Mouse (Mus musculus) lung, postnatal 0 days (tissue): ENCODE data around the gene Scyl2. TPM values are rescaled to one million over a fixed set of nuclear protein-coding genes. Genes with fewer than 3 reads are reported as not detected.
"Not testable (repeated sequence)": the region's sequence is repeated elsewhere in the genome, so short reads cannot be mapped to it uniquely, and the experiment has no call there.

Source experiments
- ATAC-seq: fragments of 200-750 bp; cut with Nextera tagmentation; 2 replicates; pipeline ENCODE4 v1.8.0; 2017; ENCODE audit warnings: moderate library complexity
- DNase-seq: peaks from one replicate; pipeline ENCODE4 v3.0.0-alpha.2; 2016; ENCODE audit warnings: low spot score
- H3K27ac ChIP-seq: fragments of 300-500 bp; sonication (generic); 2 replicates; pipeline ENCODE4 v1.5.1; 2014; ENCODE audit warnings: antibody characterized with exemption, mild to moderate bottlenecking, low read length, mixed read lengths
- H3K27me3 ChIP-seq: fragments of 300-500 bp; sonication (generic); replicated peaks from 2 replicates; pipeline ENCODE4 v1.6.1; 2014; ENCODE audit warnings: low read length, mixed read lengths; ENCODE audit not compliant: insufficient read depth
- H3K36me3 ChIP-seq: fragments of 300-500 bp; sonication (generic); 2 replicates; pipeline ENCODE4 v1.6.1; 2014; ENCODE audit warnings: low read length, mixed read lengths; ENCODE audit not compliant: insufficient read depth
- H3K4me1 ChIP-seq: fragments of 300-500 bp; sonication (generic); 2 replicates; pipeline ENCODE4 v1.6.1; 2014; ENCODE audit warnings: antibody characterized with exemption, low read depth, low read length, mixed read lengths; ENCODE audit not compliant: insufficient read depth
- H3K4me2 ChIP-seq: fragments of 300-500 bp; sonication (generic); replicated peaks from 2 replicates; pipeline ENCODE4 v1.6.1; 2014; ENCODE audit warnings: low read depth, mild to moderate bottlenecking, low read length, moderate library complexity, mixed read lengths
- H3K4me3 ChIP-seq: fragments of 300-500 bp; sonication (generic); 2 replicates; pipeline ENCODE4 v1.5.1; 2014; ENCODE audit warnings: low read depth, low read length
- H3K9ac ChIP-seq: fragments of 300-500 bp; sonication (generic); replicated peaks from 2 replicates; pipeline ENCODE4 v1.6.1; 2014; ENCODE audit warnings: low read depth, mild to moderate bottlenecking
- H3K9me3 ChIP-seq: fragments of 300-500 bp; sonication (generic); 2 replicates; pipeline ENCODE4 v1.6.1; 2016; ENCODE audit warnings: low read length, mixed read lengths
- CTCF ChIP-seq: IDR thresholded peaks from 2 replicates; pipeline ENCODE4 v1.5.1; 2016; ENCODE audit warnings: antibody characterized with exemption, mild to moderate bottlenecking
- EP300 ChIP-seq: IDR thresholded peaks from 2 replicates; pipeline ENCODE4 v1.6.1; 2016; ENCODE audit warnings: antibody characterized with exemption, mild to moderate bottlenecking, control low read depth
- WGBS: fragments of 180-500 bp; shearing (Covaris S2); extraction: QIAGEN DNeasy Blood & Tissue Kit; methylation state at CpG from one replicate; pipeline ENCODE4 v1.1.7; 2014; 5-methylcytosine and 5-hydroxymethylcytosine counted together
- polyA plus RNA-seq: library from polyadenylated mRNA; unstranded; fragments of >200 nt; fragmentation: Nextera tagmentation; extraction: Ambion mirVana; gene quantifications from 2 replicates; pipeline ENCODE4 v1.2.1, GENCODE M21; 2015

Scyl2 gene
- polyA plus RNA-seq, 1 experiment from 2014 or later: 4.8 TPM

GRCm38 (mm10) chr10:89720796-89721195 lies 34.7 kb upstream of the Scyl2 start:
- TF ChIP-seq EP300: no peak
- TF ChIP-seq CTCF: no peak
- Histone ChIP-seq H3K27ac (no peak overlapping the region), H3K9ac (no peak overlapping the region), H3K9me3 (no peaks in the 10 kb centered on the region), H3K4me3 (no peak overlapping the region), H3K27me3 (no peaks in the 10 kb centered on the region), H3K36me3 (peaks cover 12% of the 10 kb centered on the region), H3K4me1 (no peaks in the 10 kb centered on the region), H3K4me2 (no peak overlapping the region)
- WGBS: 89% methylated on average over 3 of the region's 3 CpGs
- DNase-seq (no peak), ATAC-seq (no peak)

- Histone ChIP-seq H3K27me3 (no peaks in the 10 kb centered on the region), H3K9ac (no peak overlapping the region), H3K4me1 (no peaks in the 10 kb centered on the region), H3K9me3 (no peaks in the 10 kb centered on the region), H3K4me3 (no peak overlapping the region), H3K36me3 (peaks cover 8% of the 10 kb centered on the region), H3K27ac (no peak overlapping the region), H3K4me2 (no peak overlapping the region)
- ATAC-seq (no peak), DNase-seq (no peak)
- TF ChIP-seq EP300 (no peak), CTCF (no peak)
Observed at GRCm38 (mm10) chr10:89720252-89720651, 34.2 kb upstream of the Scyl2 start.

GRCm38 (mm10) chr10:89714910-89715309 lies 28.8 kb upstream of the Scyl2 start:
- Histone ChIP-seq H3K27ac (no peak overlapping the region), H3K9ac (no peak overlapping the region), H3K9me3 (no peaks in the 10 kb centered on the region), H3K4me3 (no peak overlapping the region), H3K36me3 (peaks cover 4% of the 10 kb centered on the region; the same call in 1 of the 2 replicates), H3K4me1 (no peaks in the 10 kb centered on the region), H3K4me2 (no peak overlapping the region), H3K27me3 (no peaks in the 10 kb centered on the region)
- ATAC-seq: no peak
- TF ChIP-seq EP300: no peak
- no peak for TF ChIP-seq CTCF
- no peak for DNase-seq
- WGBS: 75% methylated on average over 10 of the region's 10 CpGs

GRCm38 (mm10) chr10:89708720-89709119 lies 22.6 kb upstream of the Scyl2 start:
- Histone ChIP-seq H3K27ac (no peak overlapping the region), H3K4me3 (no peak overlapping the region)
- 28% methylated on average over 10 of the region's 10 CpGs for WGBS

GRCm38 (mm10) chr10:89707397-89707796 lies 21.3 kb upstream of the Scyl2 start:
- Histone ChIP-seq H3K36me3 (no peaks in the 10 kb centered on the region), H3K4me1 (no peaks in the 10 kb centered on the region), H3K4me2 (no peak overlapping the region), H3K4me3 (no peak overlapping the region), H3K9ac (no peak overlapping the region), H3K27ac (no peak overlapping the region), H3K27me3 (no peaks in the 10 kb centered on the region), H3K9me3 (no peaks in the 10 kb centered on the region)
- peak; percentile 31 for DNase-seq
- ATAC-seq: no peak
- peak; percentile 15; the same call in 1 of the 2 replicates for TF ChIP-seq CTCF
- TF ChIP-seq EP300: no peak
- 69% methylated on average over 3 of the region's 3 CpGs for WGBS

More at GRCm38 (mm10) chr10:89708720-89709119, 22.6 kb upstream of the Scyl2 start:
- H3K27me3 ChIP-seq: no peaks in the 10 kb centered on the region
- DNase-seq (peak; percentile 59), ATAC-seq (peak; percentile 83)
- H3K36me3 ChIP-seq: no peaks in the 10 kb centered on the region
- H3K9me3 ChIP-seq: no peaks in the 10 kb centered on the region
- TF ChIP-seq EP300: no peak
- no peak for TF ChIP-seq CTCF
- peak overlapping the region; percentile 36; the same call in 1 of the 2 replicates for H3K4me2 ChIP-seq
- H3K4me1 ChIP-seq: no peaks in the 10 kb centered on the region
- H3K9ac ChIP-seq: no peak overlapping the region

- no peak overlapping the region for H3K4me3 ChIP-seq
- no peak overlapping the region for H3K9ac ChIP-seq
- no peak overlapping the region for H3K27ac ChIP-seq
- peak; percentile 66 for DNase-seq
- no peak for TF ChIP-seq EP300
- no peak for TF ChIP-seq CTCF
- no peaks in the 10 kb centered on the region for H3K36me3 ChIP-seq
- H3K4me2 ChIP-seq: no peak overlapping the region
- 27% methylated on average over 5 of the region's 5 CpGs for WGBS
- no peaks in the 10 kb centered on the region for H3K27me3 ChIP-seq
- no peaks in the 10 kb centered on the region for H3K9me3 ChIP-seq
- no peaks in the 10 kb centered on the region for H3K4me1 ChIP-seq
- ATAC-seq: peak; percentile 68
Observed at GRCm38 (mm10) chr10:89703042-89703441, 17.0 kb upstream of the Scyl2 start.

- TF ChIP-seq CTCF (no peak), EP300 (no peak)
- WGBS: 90% methylated on average over 3 of the region's 3 CpGs
Observed at GRCm38 (mm10) chr10:89697956-89698355, 11.9 kb upstream of the Scyl2 start.

GRCm38 (mm10) chr10:89696270-89696669 lies 10.2 kb upstream of the Scyl2 start:
- DNase-seq: not testable (repeated sequence)
- WGBS: 78% methylated on average over 2 of the region's 2 CpGs

More at GRCm38 (mm10) chr10:89697956-89698355, 11.9 kb upstream of the Scyl2 start:
- no peaks in the 10 kb centered on the region for H3K36me3 ChIP-seq
- ATAC-seq (no peak), DNase-seq (no peak)
- no peak overlapping the region for H3K27ac ChIP-seq
- H3K4me3 ChIP-seq: no peak overlapping the region
- H3K9me3 ChIP-seq: no peaks in the 10 kb centered on the region
- no peaks in the 10 kb centered on the region for H3K27me3 ChIP-seq
- no peak overlapping the region for H3K9ac ChIP-seq
- no peaks in the 10 kb centered on the region for H3K4me1 ChIP-seq
- no peak overlapping the region for H3K4me2 ChIP-seq

More at GRCm38 (mm10) chr10:89696270-89696669, 10.2 kb upstream of the Scyl2 start:
- not testable (repeated sequence) for H3K27ac ChIP-seq, H3K9me3 ChIP-seq, H3K4me1 ChIP-seq, H3K4me3 ChIP-seq, H3K9ac ChIP-seq, H3K4me2 ChIP-seq, H3K36me3 ChIP-seq, ATAC-seq, H3K27me3 ChIP-seq
